Mouse (Mus musculus) intestine, postnatal 0 days (tissue): ENCODE measurements around the gene Oas3. TPM values are rescaled to one million over a fixed set of nuclear protein-coding genes. Genes with fewer than 3 reads are reported as not detected.

Experiments
- ATAC-seq: fragments of 200-750 bp; cut with Nextera tagmentation; 2 replicates; pipeline ENCODE4 v1.8.0; 2017; ENCODE audit warnings: mild to moderate bottlenecking, moderate TSS enrichment, moderate library complexity
- H3K27ac ChIP-seq: fragments of 300-500 bp; sonication (generic); 2 replicates; pipeline ENCODE4 v1.5.1; 2014; ENCODE audit warnings: mild to moderate bottlenecking, low read depth, low read length, moderate library complexity
- H3K27me3 ChIP-seq: fragments of 300-500 bp; sonication (generic); replicated peaks from 2 replicates; pipeline ENCODE4 v1.6.1; 2014; ENCODE audit warnings: low read length, mixed read lengths; ENCODE audit not compliant: control insufficient read depth, insufficient read depth
- H3K36me3 ChIP-seq: fragments of 300-500 bp; sonication (generic); 2 replicates; pipeline ENCODE4 v1.6.1; 2014; ENCODE audit warnings: mild to moderate bottlenecking, moderate library complexity; ENCODE audit not compliant: control insufficient read depth, insufficient read depth
- H3K4me1 ChIP-seq: fragments of 300-500 bp; sonication (generic); replicated peaks from 2 replicates; pipeline ENCODE4 v1.6.1; 2014; ENCODE audit warnings: antibody characterized with exemption, low read length, mixed read lengths; ENCODE audit not compliant: control insufficient read depth, insufficient read depth
- H3K4me2 ChIP-seq: fragments of 300-500 bp; sonication (generic); replicated peaks from 2 replicates; pipeline ENCODE4 v1.6.1; 2014; ENCODE audit warnings: low read depth, mild to moderate bottlenecking, moderate library complexity
- H3K4me3 ChIP-seq: fragments of 300-500 bp; sonication (generic); 2 replicates; pipeline ENCODE4 v1.5.1; 2014; ENCODE audit warnings: low read depth, low read length
- H3K9ac ChIP-seq: fragments of 300-500 bp; sonication (generic); 2 replicates; pipeline ENCODE4 v1.6.1; 2014; ENCODE audit warnings: mild to moderate bottlenecking, low read depth, low read length
- H3K9me3 ChIP-seq: fragments of 300-500 bp; sonication (generic); 2 replicates; pipeline ENCODE4 v1.6.1; 2016; ENCODE audit warnings: mixed run types; ENCODE audit not compliant: control insufficient read depth
- CTCF ChIP-seq: sonication (generic); IDR thresholded peaks from 2 replicates; pipeline ENCODE4 v1.5.1; 2016; ENCODE audit warnings: low read depth, mild to moderate bottlenecking, control low read depth, antibody characterized with exemption, moderate library complexity
- WGBS: fragments of 180-500 bp; shearing (Covaris S2); extraction: QIAGEN DNeasy Blood & Tissue Kit; methylation state at CpG from one replicate; pipeline ENCODE4 v1.1.7; 2014; 5-methylcytosine and 5-hydroxymethylcytosine counted together
- polyA plus RNA-seq: library from polyadenylated mRNA; unstranded; fragments of >200 nt; fragmentation: Nextera tagmentation; extraction: Ambion mirVana; gene quantifications from 2 replicates; pipeline ENCODE4 v1.2.1, GENCODE M21; 2015

Gene Oas3
- polyA plus RNA-seq, 1 experiment from 2014 or later, result 0.66 TPM

DNA sequence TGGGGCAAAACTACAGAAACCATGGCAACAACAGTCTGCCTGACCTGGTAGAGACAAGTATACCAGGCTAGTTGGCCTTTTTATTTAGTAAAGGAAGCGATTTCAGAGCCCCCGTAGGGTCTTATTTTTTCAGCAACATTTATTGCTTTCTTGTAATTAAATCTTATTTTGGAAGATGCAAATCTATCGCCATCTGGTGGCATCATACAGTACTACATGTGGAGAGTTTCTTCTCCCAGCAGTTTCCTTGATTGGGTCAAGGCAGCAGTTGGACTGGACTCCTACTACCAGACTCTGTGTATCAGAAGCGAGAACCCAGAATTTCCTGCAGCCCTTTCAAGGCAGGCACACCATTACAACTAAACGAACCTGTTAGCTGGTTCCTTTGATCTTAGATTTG, 31.0 kb downstream of the Oas3 start:
- 5% methylated on average over 5 of the region's 5 CpGs for WGBS
- no peak for ATAC-seq
- no peaks in the 10 kb centered on the region for H3K36me3 ChIP-seq
- TF ChIP-seq CTCF, result peak; percentile 77
- H3K4me3 ChIP-seq, result no peak overlapping the region
- no peak overlapping the region for H3K27ac ChIP-seq
- no peaks in the 10 kb centered on the region for H3K27me3 ChIP-seq
- no peaks in the 10 kb centered on the region for H3K4me1 ChIP-seq
- H3K9me3 ChIP-seq, result no peaks in the 10 kb centered on the region
- H3K9ac ChIP-seq, result no peak overlapping the region
- no peak overlapping the region for H3K4me2 ChIP-seq

DNA sequence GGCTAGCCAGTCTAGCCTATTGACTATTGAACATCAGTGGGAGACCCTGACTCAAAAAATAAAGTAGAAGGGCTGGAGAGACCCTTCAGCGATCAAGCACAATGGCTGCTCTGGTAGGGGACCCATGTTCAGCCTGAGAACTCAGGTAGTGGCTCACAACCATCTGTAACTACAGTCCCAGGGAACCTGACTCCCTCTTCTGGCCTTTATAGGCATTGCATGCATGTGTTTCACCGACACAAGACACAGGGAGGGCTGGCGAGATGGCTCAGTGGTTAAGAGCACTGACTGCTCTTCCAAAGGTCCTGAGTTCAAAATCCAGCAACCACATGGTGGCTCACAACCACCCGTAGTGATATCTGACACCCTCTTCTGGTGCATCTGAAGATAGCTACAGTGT, 35.3 kb downstream of the Oas3 start:
- H3K9me3 ChIP-seq, result no peaks in the 10 kb centered on the region
- no peak overlapping the region for H3K4me2 ChIP-seq
- no peaks in the 10 kb centered on the region for H3K4me1 ChIP-seq
- no peak overlapping the region for H3K27ac ChIP-seq
- TF ChIP-seq CTCF, result peak; percentile 73
- H3K4me3 ChIP-seq, result no peak overlapping the region
- no peaks in the 10 kb centered on the region for H3K27me3 ChIP-seq
- WGBS, result 20% methylated on average over 4 of the region's 4 CpGs
- H3K9ac ChIP-seq, result no peak overlapping the region
- no peak for ATAC-seq
- H3K36me3 ChIP-seq, result no peaks in the 10 kb centered on the region

DNA sequence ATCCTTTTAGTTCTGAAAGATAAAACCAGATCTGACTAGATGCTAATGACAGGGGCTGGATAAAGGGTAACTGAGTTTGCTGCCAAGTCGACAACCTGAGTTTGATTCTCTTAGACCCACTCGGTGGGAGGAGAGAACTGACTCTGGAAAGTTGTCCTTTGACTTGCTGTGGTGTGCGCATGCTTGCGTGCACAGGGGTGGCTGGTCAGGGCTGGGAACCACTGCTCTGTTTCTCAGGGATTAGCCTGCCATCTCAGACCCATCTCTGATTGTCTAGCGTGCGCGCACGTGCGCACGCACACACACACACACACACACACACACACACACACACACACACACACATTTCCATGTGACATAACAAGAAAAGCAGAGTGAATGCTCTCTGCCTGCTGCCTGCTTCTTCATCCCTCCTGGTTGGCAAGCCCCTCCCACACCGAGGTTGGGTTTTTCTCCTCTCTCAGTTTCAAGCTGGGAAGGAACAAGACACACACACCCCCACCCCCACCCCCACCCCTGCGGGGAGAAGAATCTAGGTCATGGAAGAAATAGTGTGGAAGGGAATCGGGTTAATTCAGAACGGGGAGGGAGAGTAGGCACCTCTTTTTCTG, 43.0 kb downstream of the Oas3 start:
- no peaks in the 10 kb centered on the region for H3K36me3 ChIP-seq
- no peaks in the 10 kb centered on the region for H3K4me1 ChIP-seq
- no peaks in the 10 kb centered on the region for H3K9me3 ChIP-seq
- H3K9ac ChIP-seq, result no peak overlapping the region
- H3K27me3 ChIP-seq, result no peaks in the 10 kb centered on the region
- TF ChIP-seq CTCF, result no peak
- H3K27ac ChIP-seq, result no peak overlapping the region
- 69% methylated on average over 14 of the region's 14 CpGs for WGBS
- no peak overlapping the region for H3K4me2 ChIP-seq
- no peak overlapping the region for H3K4me3 ChIP-seq
- ATAC-seq, result no peak

DNA sequence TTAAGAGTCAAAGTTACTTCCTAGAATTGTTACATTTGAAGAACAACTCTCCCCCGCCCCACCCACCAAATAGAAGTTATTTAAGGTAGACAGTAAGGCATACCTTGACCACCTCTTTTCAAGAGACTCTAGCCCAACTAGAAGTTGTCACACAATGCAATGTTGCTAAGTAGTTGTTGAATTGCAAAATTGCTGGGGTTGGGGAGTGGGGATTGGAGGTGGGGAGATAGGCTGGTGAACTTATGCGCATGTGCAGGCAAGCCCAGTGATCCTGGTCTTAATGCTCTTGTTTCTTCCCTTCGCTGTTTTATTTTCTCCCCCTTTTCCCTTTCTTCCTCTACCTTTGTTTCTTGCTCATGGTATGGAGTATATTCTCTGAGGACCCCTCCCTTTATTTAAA, 43.8 kb downstream of the Oas3 start:
- no peaks in the 10 kb centered on the region for H3K27me3 ChIP-seq
- no peak for TF ChIP-seq CTCF
- H3K4me3 ChIP-seq, result no peak overlapping the region
- no peak overlapping the region for H3K4me2 ChIP-seq
- no peaks in the 10 kb centered on the region for H3K4me1 ChIP-seq
- H3K9me3 ChIP-seq, result no peaks in the 10 kb centered on the region
- no peak for ATAC-seq
- no peak overlapping the region for H3K27ac ChIP-seq
- H3K9ac ChIP-seq, result no peak overlapping the region
- H3K36me3 ChIP-seq, result no peaks in the 10 kb centered on the region
- 90% methylated on average over 3 of the region's 3 CpGs for WGBS

DNA sequence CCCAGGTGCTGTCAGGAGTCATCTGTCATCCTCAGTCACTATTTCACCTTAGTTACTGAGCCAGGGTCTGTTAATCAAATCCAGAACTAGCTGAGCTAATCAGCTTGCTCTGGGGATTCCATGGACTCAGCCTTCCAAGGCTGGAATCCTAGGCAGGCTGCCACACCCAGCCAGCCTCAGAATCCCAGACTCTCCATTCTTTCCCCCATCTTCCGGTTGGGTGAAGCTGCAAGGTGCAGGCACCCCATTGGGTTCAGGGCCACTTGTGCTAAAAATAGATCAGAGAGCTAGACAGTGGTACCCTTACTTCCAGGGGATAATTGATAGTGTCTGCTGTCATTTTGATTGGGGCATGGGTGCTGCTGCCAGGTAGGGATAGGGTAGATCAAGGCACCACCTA, 44.7 kb downstream of the Oas3 start:
- no peaks in the 10 kb centered on the region for H3K27me3 ChIP-seq
- H3K9ac ChIP-seq, result no peak overlapping the region
- H3K36me3 ChIP-seq, result no peaks in the 10 kb centered on the region
- no peak overlapping the region for H3K4me3 ChIP-seq
- ATAC-seq, result no peak
- H3K27ac ChIP-seq, result no peak overlapping the region
- no peak for TF ChIP-seq CTCF
- no peaks in the 10 kb centered on the region for H3K9me3 ChIP-seq
- 63% methylated on average over 1 of the region's 1 CpGs for WGBS
- H3K4me1 ChIP-seq, result no peaks in the 10 kb centered on the region
- H3K4me2 ChIP-seq, result no peak overlapping the region

DNA sequence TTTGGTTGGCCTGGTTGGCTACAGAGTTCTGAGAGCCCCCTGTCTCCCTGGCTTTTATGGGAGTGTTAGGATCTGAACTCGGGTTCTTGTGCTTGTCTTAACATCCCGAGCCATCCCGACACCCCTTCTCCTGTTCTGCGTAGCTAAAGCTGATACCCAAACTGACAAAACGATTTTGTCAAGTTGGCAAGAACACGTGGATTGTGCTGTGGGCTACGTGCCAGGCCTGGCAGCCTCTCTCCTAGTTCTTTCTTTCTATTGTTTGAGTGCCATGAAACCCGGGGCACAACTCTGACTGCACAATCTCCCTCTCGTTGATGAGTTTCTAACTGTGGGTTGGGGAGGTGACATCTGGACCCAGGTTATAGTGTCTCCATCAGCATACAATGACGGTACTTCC, 48.1 kb downstream of the Oas3 start:
- ATAC-seq, result no peak
- no peaks in the 10 kb centered on the region for H3K36me3 ChIP-seq
- H3K4me1 ChIP-seq, result no peaks in the 10 kb centered on the region
- TF ChIP-seq CTCF, result no peak
- H3K27me3 ChIP-seq, result no peaks in the 10 kb centered on the region
- no peak overlapping the region for H3K4me2 ChIP-seq
- WGBS, result 79% methylated on average over 10 of the region's 10 CpGs
- H3K27ac ChIP-seq, result no peak overlapping the region
- H3K9ac ChIP-seq, result no peak overlapping the region
- H3K4me3 ChIP-seq, result no peak overlapping the region
- H3K9me3 ChIP-seq, result no peaks in the 10 kb centered on the region
